Mouse (Mus musculus): ENCODE data around the gene Prlh.

Gene Prlh

DNA sequence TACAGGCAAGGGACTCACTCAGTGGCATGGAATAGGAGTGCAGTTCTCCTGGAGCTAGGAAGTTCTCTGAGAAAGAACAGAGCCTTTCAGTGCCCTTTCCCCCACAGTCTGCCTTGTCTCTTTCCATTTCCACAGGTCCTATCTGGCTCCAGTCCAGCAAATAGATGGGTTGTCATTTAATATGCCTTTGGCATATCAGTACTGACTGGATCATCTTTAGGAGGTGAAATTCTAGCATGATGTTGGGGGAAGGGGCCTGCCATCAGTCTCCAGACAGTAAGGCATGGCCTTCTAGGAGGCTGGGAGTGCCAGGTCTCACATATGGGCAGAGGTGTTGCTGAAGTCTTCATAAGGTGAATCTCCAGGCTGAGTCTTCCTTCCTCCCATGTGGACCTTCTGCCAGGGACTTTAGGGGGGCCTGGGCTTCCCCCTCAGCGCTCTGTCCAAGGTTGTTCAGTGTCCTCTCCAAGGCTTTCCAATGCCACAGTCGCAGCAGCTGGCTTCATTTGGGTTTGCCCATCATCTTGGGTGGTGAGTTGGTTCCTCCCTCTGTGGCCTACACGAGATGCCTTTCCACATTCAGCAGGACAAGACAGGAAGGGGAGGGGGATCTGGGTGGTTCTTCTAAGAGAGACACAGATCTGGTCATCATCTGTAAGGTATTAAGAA, 49.1 kb downstream of the Prlh start:
- DNase-seq (ENCODE audit: low spot score), result no peak

DNA sequence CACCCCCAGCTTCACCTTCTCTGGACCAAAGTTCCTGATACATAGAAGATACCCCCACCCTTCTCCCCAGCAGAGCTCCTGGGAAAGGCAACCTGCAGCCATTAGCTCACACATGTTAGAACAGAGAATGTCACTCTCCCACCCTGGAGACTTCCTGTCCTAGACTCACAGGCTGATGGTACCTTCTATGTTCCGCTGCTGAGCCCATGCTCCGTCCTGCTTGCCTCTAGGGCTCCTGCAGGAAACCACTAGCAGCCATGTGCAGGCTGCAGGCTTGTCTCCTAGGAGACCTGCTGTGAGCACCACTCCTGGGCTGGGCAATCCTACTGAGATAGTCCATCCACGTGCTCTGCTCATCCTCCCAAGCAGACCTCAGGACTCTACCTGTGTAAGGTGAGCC, 49.7 kb downstream of the Prlh start:
- no peak for DNase-seq (ENCODE audit: low spot score)

Data from ovary, postnatal 36 days (tissue).